Mouse (Mus musculus) embryo, embryonic 10.5 days (tissue): ENCODE measurements around the gene Krt83.

ENCODE experiments used
- DNase-seq: peaks from one replicate; pipeline ENCODE4 v3.0.0-alpha.2; 2015; ENCODE audit warnings: low spot score

Krt83 gene

GRCm38 (mm10) chr15:101479007-101479665 lies 12.2 kb downstream of the Krt83 start:
- peak; percentile 71 for DNase-seq

- peak; percentile 74 for DNase-seq
These were observed 18.3 kb downstream of the Krt83 start, which contains the start of gene Krt86 for GRCm38 (mm10) chr15:101472952-101473528. Gene Krt86 (plus strand): TSS chr15:101473478.

- DNase-seq = no peak
These were observed 22.2 kb downstream of the Krt83 start for GRCm38 (mm10) chr15:101469093-101469492.

GRCm38 (mm10) chr15:101463651-101464050 lies 27.7 kb downstream of the Krt83 start, which contains the start of gene Krt81:
Gene Krt81 (minus strand): TSS chr15:101463751.
- DNase-seq = no peak

- DNase-seq = no peak
These were observed 32.0 kb downstream of the Krt83 start for GRCm38 (mm10) chr15:101459283-101459682.

- peak; percentile 19 for DNase-seq
These were observed 32.9 kb downstream of the Krt83 start for GRCm38 (mm10) chr15:101458361-101458930.

DNA sequence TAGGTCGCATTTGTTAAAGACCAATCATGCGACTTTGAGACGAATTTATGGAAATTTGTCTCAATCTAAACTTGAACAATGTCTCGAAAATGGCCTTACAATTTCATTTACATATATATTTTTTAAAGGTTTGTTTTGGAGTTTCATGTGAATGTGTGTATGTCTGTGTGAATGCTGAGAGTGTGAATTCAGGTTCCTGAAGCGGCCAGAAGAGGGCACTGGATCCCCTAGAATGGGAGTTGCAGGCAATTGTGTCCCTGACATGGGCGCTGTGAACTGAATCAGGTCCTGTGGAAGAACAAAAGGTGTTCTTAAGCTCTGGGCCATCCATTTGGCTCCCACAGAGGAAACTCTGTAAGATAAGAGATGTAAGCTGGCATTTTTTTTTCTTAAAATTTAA lies 35.4 kb downstream of the Krt83 start:
- no peak for DNase-seq

DNA sequence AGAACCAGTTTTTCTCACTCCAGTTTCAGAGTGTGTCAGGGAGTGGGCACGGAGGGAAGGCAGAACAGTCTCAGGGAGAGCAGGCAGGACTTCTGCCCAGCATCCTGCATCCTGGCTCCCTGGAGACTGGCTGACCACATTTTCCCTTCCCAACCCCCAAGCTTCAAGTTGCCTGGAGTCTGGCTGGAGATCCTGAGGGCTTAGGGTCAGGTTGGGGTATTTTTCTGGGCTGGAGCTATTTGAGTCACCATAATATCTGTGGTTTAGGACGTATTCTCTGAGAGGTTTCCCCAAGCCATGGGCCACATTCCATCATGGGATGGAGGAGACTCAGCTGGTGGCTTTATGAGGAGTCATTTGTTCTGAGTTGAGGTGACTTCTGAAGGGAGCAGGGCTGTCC lies 36.0 kb downstream of the Krt83 start:
- DNase-seq = no peak

GRCm38 (mm10) chr15:101454774-101455173 lies 36.5 kb downstream of the Krt83 start:
- DNase-seq = no peak

GRCm38 (mm10) chr15:101453093-101453736 lies 38.1 kb downstream of the Krt83 start:
- DNase-seq = peak; percentile 87

GRCm38 (mm10) chr15:101447444-101447843 lies 43.9 kb downstream of the Krt83 start, which contains the start of gene Krt88:
Gene Krt88 (plus strand): TSS chr15:101447744.
- no peak for DNase-seq

GRCm38 (mm10) chr15:101446572-101446971 lies 44.7 kb downstream of the Krt83 start:
- DNase-seq = no peak

GRCm38 (mm10) chr15:101440837-101441236 lies 50.5 kb downstream of the Krt83 start:
- no peak for DNase-seq

- DNase-seq = peak; percentile 32
These were observed 52.8 kb downstream of the Krt83 start, which contains the start of gene Krt87 for GRCm38 (mm10) chr15:101438555-101438954. Gene Krt87 (minus strand): TSS chr15:101438804.

GRCm38 (mm10) chr15:101436611-101437010 lies 54.7 kb downstream of the Krt83 start:
- DNase-seq = no peak
